Mouse (Mus musculus) small intestine, adult 2 months (tissue): ENCODE data around the gene Zfp69. TPM values are rescaled to one million over a fixed set of nuclear protein-coding genes. Genes with fewer than 3 reads are reported as not detected.
A peak's percentile ranks its signal among the peaks of the same experiment; 100 is the strongest.

Source experiments
- H3K27ac ChIP-seq: fragments of 200-500 bp; 2 replicates; pipeline ENCODE4 v1.5.1; 2012; ENCODE audit warnings: low read depth, low read length, control low read depth, inconsistent platforms; ENCODE audit not compliant: insufficient read depth
- H3K27me3 ChIP-seq: fragments of 200-500 bp; 2 replicates; pipeline ENCODE4 v1.6.1; 2012; ENCODE audit warnings: mild to moderate bottlenecking, moderate library complexity, low read length, inconsistent platforms; ENCODE audit not compliant: control insufficient read depth, insufficient read depth
- H3K36me3 ChIP-seq: fragments of 200-500 bp; 2 replicates; pipeline ENCODE4 v1.6.1; 2012; ENCODE audit warnings: mild to moderate bottlenecking, low read length, control low read depth, inconsistent platforms; ENCODE audit not compliant: control insufficient read depth, insufficient read depth
- H3K4me1 ChIP-seq: fragments of 200-500 bp; 2 replicates; pipeline ENCODE4 v1.6.1; 2012; ENCODE audit warnings: low read length, inconsistent platforms, mixed read lengths; ENCODE audit not compliant: control insufficient read depth, insufficient read depth, insufficient read length
- H3K4me3 ChIP-seq: fragments of 200-500 bp; 2 replicates; pipeline ENCODE4 v1.5.1; 2012; ENCODE audit warnings: low read depth, mild to moderate bottlenecking, control low read depth, inconsistent platforms, low read length, moderate library complexity
- CTCF ChIP-seq: fragments of 200-500 bp; IDR thresholded peaks from 2 replicates; pipeline ENCODE4 v1.5.1; 2012; ENCODE audit warnings: low read depth, mild to moderate bottlenecking, control low read depth, inconsistent platforms, low read length, moderate library complexity, mixed read lengths; ENCODE audit not compliant: insufficient replicate concordance, insufficient read length; ENCODE audit errors: extremely low read depth
- POLR2A ChIP-seq: fragments of 200-500 bp; IDR thresholded peaks from 2 replicates; pipeline ENCODE4 v1.6.1; 2012; ENCODE audit warnings: low read depth, mild to moderate bottlenecking, control low read depth, inconsistent platforms, low read length, moderate library complexity
- WGBS: fragments of 180-500 bp; shearing (Covaris S2); methylation state at CpG from one replicate; pipeline ENCODE4 v1.1.7; 2018; 5-methylcytosine and 5-hydroxymethylcytosine counted together
- polyA plus RNA-seq: library from polyadenylated mRNA; depleted of rRNA; stranded (reverse); fragments of >200 nt; gene quantifications from 2 replicates; pipeline ENCODE4 v1.2.3, GENCODE M21; 2012

The Zfp69 gene
- polyA plus RNA-seq, 1 experiment, result 1.8 TPM

- WGBS, result 64% methylated on average over 4 of the region's 4 CpGs
- Histone ChIP-seq H3K27ac (no peak overlapping the region), H3K4me1 (no peaks in the 10 kb centered on the region; the same call in 1 of the 2 replicates), H3K36me3 (no peaks in the 10 kb centered on the region), H3K4me3 (no peak overlapping the region), H3K27me3 (no peaks in the 10 kb centered on the region)
- TF ChIP-seq CTCF (no peak), POLR2A (no peak)
These were observed 1.5 kb upstream of the Zfp69 start for GRCm38 (mm10) chr4:120953038-120953437.

DNA sequence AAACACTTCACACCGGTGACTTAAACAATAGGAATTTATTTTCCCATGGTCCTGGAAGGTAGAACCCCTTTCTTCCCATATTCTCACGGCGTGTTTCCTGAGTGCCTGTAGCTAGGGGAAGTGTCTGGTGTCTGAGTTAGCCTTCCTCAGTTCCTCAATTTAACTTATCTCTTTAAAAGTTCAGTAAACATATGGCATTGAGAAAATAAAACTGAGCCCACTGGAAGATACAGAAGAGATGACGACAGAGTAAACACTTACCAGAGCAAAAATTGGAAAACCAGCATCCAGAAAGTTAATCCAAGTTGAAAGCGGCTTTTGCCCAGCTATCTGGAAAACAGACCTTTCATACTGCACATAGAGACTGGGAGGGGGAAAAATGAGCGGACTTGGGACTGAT lies 664 bp upstream of the Zfp69 start:
- 17% methylated on average over 6 of the region's 6 CpGs for WGBS
- Histone ChIP-seq H3K4me3 (no peak overlapping the region), H3K4me1 (no peaks in the 10 kb centered on the region; the same call in 1 of the 2 replicates), H3K27me3 (no peaks in the 10 kb centered on the region), H3K27ac (peak overlapping the region; percentile 1; the same call in 1 of the 2 replicates), H3K36me3 (no peaks in the 10 kb centered on the region; the same call in 1 of the 2 replicates)
- TF ChIP-seq POLR2A, result no peak
- TF ChIP-seq CTCF, result no peak

DNA sequence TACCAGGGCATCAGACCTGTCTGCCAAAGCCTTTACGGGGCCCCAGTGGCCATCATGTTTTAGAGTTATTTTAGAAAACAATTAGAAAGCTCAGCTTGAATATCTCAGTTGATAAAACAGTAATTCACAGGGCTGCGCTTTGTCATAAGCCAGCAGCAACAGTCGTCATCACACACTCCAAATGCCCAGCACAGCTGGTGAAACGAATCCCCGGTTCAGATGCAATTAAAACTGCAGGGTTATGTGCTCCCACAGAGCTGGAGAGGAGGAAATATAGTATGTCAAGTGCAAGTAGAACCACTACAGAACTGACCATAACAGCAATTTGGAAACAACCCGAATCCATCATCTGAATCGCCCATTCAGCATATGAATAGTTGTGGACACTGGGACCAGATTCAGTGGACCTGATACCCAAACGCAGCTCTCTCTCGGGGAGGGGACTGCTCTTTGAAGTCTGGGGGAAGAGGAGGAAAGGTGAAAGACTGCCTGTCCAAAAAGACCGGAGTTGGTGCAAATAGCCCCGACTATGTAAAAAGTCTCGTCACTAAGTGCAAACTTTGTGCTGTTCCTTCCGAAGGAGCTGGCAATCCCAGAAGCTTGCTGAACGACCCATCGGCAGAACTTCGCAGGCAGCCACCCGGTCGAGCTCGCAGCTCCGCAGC lies 604 bp downstream of the Zfp69 start:
- Histone ChIP-seq H3K36me3 (peaks cover 5% of the 10 kb centered on the region), H3K4me3 (peak overlapping the region; percentile 97), H3K4me1 (no peaks in the 10 kb centered on the region; the same call in 1 of the 2 replicates), H3K27me3 (no peaks in the 10 kb centered on the region), H3K27ac (peak overlapping the region; percentile 73)
- WGBS, result 4% methylated on average over 20 of the region's 20 CpGs
- no peak for TF ChIP-seq POLR2A
- TF ChIP-seq CTCF, result no peak

- no peak overlapping the region for H3K27ac ChIP-seq
- TF ChIP-seq POLR2A (no peak), CTCF (no peak)
- no peak overlapping the region for H3K4me3 ChIP-seq
- whole genome bisulfite sequencing, result 73% methylated on average over 3 of the region's 3 CpGs
- no peaks in the 10 kb centered on the region for H3K27me3 ChIP-seq
- H3K4me1 ChIP-seq, result no peaks in the 10 kb centered on the region; the same call in 1 of the 2 replicates
- H3K36me3 ChIP-seq, result peaks cover 7% of the 10 kb centered on the region
These were observed 2.6 kb downstream of the Zfp69 start for GRCm38 (mm10) chr4:120948938-120949337.

DNA sequence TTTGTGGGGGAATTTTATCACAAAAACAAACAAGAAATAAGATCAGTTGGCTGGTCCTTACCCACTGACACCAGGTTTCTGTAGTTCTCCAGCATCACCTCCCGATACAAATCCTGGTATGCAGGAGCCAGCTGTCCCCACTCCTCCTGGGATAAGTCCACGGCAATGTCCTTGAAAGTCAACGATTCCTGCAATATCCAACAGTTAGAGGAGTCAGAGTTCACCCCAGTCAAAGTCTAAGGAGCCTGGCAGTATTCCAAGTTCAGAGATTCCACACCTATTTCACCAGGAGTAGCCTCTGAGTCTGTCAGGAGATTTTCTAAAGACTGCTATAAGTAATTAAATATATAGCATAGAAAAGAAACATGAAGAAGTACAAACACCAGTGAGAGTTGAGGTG lies 16.5 kb downstream of the Zfp69 start:
- peaks cover 4% of the 10 kb centered on the region; the same call in 1 of the 2 replicates for H3K4me1 ChIP-seq
- peak overlapping the region; percentile 51; the same call in 1 of the 2 replicates for H3K27ac ChIP-seq
- peaks cover 5% of the 10 kb centered on the region; the same call in 1 of the 2 replicates for H3K36me3 ChIP-seq
- WGBS, result 24% methylated on average over 3 of the region's 3 CpGs
- H3K27me3 ChIP-seq, result no peaks in the 10 kb centered on the region
- no peak overlapping the region for H3K4me3 ChIP-seq
- TF ChIP-seq POLR2A, result no peak
- no peak for TF ChIP-seq CTCF

GRCm38 (mm10) chr4:120930736-120931135 lies 20.8 kb downstream of the Zfp69 start:
- no peak overlapping the region for H3K4me3 ChIP-seq
- H3K27ac ChIP-seq, result no peak overlapping the region
- TF ChIP-seq CTCF, result no peak
- no peak for TF ChIP-seq POLR2A
- peaks cover 5% of the 10 kb centered on the region; the same call in 1 of the 2 replicates for H3K36me3 ChIP-seq
- H3K4me1 ChIP-seq, result peaks cover 4% of the 10 kb centered on the region; the same call in 1 of the 2 replicates
- WGBS, result 97% methylated on average over 18 of the region's 18 CpGs
- no peaks in the 10 kb centered on the region for H3K27me3 ChIP-seq

DNA sequence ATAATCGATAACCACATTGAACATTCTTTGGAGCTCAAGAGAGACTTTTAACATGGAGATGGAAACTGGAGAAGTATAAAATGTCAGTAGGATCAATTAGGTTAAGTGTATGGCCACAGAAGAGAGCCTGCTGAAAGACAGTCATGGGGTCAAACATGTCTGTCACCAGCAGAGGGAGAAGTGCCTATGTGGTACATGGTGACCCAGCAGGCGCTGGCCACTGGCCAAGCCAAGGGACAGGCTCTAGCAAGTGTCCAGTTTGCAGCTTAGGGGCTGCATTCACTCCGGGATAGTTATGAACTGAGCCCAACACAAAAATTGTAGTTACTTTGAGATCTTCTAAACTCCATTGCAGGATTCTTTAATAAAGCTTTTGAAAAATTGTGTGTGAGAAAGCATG lies 22.8 kb downstream of the Zfp69 start:
- no peak overlapping the region for H3K4me3 ChIP-seq
- TF ChIP-seq POLR2A, result no peak
- peak; percentile 18; the same call in 1 of the 2 replicates for TF ChIP-seq CTCF
- no peaks in the 10 kb centered on the region for H3K4me1 ChIP-seq
- H3K27me3 ChIP-seq, result no peaks in the 10 kb centered on the region
- WGBS, result 82% methylated on average over 3 of the region's 3 CpGs
- peaks cover 3% of the 10 kb centered on the region; the same call in 1 of the 2 replicates for H3K36me3 ChIP-seq
- H3K27ac ChIP-seq, result no peak overlapping the region
